Mouse (Mus musculus) hindbrain, embryonic 14.5 days (tissue): ENCODE measurements at regions not wholly inside any gene's neighbourhood (a gene's known extent, or its start where the extent isn't known, plus 50 kb on each side); places are given as distances from the start of the nearest gene placed in this dataset.
"Not testable (repeated sequence)": the region's sequence is repeated elsewhere in the genome, so short reads cannot be mapped to it uniquely, and the experiment has no call there.

Experiments
- ATAC-seq: fragments of 200-750 bp; cut with Nextera tagmentation; 2 replicates; pipeline ENCODE4 v1.8.0; 2017; ENCODE audit warnings: moderate number of reproducible peaks, mild to moderate bottlenecking, moderate TSS enrichment, moderate library complexity; ENCODE audit not compliant: low FRiP score
- DNase-seq: peaks from one replicate; pipeline ENCODE4 v3.0.0-alpha.2; 2015; ENCODE audit warnings: low spot score
- H3K27ac ChIP-seq: fragments of 300-500 bp; sonication (generic); 2 replicates; pipeline ENCODE4 v1.5.1; 2014; ENCODE audit warnings: mild to moderate bottlenecking, moderate library complexity
- H3K27me3 ChIP-seq: fragments of 300-500 bp; sonication (generic); 2 replicates; pipeline ENCODE4 v1.6.1; 2014; ENCODE audit warnings: mild to moderate bottlenecking, low read length, mixed read lengths; ENCODE audit not compliant: control insufficient read depth, insufficient read depth
- H3K36me3 ChIP-seq: fragments of 300-500 bp; sonication (generic); replicated peaks from 2 replicates; pipeline ENCODE4 v1.6.1; 2014; ENCODE audit not compliant: control insufficient read depth, insufficient read depth
- H3K4me1 ChIP-seq: fragments of 300-500 bp; sonication (generic); replicated peaks from 2 replicates; pipeline ENCODE4 v1.6.1; 2014; ENCODE audit warnings: antibody characterized with exemption, low read length, mixed read lengths; ENCODE audit not compliant: control insufficient read depth, insufficient read depth
- H3K4me2 ChIP-seq: fragments of 300-500 bp; sonication (generic); replicated peaks from 2 replicates; pipeline ENCODE4 v1.6.1; 2014; ENCODE audit warnings: mild to moderate bottlenecking, moderate library complexity
- H3K4me3 ChIP-seq: fragments of 300-500 bp; sonication (generic); replicated peaks from 2 replicates; pipeline ENCODE4 v1.5.1; 2014; ENCODE audit warnings: mild to moderate bottlenecking, low read length
- H3K9ac ChIP-seq: fragments of 300-500 bp; sonication (generic); 2 replicates; pipeline ENCODE4 v1.6.1; 2014
- H3K9me3 ChIP-seq: fragments of 300-500 bp; sonication (generic); 2 replicates; pipeline ENCODE4 v1.6.1; 2016; ENCODE audit warnings: low read length; ENCODE audit not compliant: control insufficient read depth
- WGBS: fragments of 180-500 bp; shearing (Covaris S2); extraction: QIAGEN DNeasy Blood & Tissue Kit; methylation state at CpG from one replicate; pipeline ENCODE4 v1.1.7; 2014; 5-methylcytosine and 5-hydroxymethylcytosine counted together

- H3K27me3 ChIP-seq, result no peaks in the 10 kb centered on the region
- H3K9ac ChIP-seq, result no peak overlapping the region
- no peak overlapping the region for H3K4me3 ChIP-seq
- H3K9me3 ChIP-seq, result no peaks in the 10 kb centered on the region
- no peaks in the 10 kb centered on the region for H3K36me3 ChIP-seq
- WGBS, result 40% methylated on average over 6 of the region's 6 CpGs
- DNase-seq (no peak), ATAC-seq (no peak)
- no peak overlapping the region for H3K27ac ChIP-seq
- 0 out of 2 replicates have a peak, but pooled peaks cover 5% of the 10 kb centered on the region for H3K4me1 ChIP-seq
- no peak overlapping the region for H3K4me2 ChIP-seq
These were observed 131.4 kb upstream of the Tenm4 start for GRCm38 (mm10) chr7:96039628-96040027.

- 62% methylated on average over 4 of the region's 4 CpGs for WGBS
- Histone ChIP-seq H3K9ac (no peak overlapping the region), H3K27ac (no peak overlapping the region), H3K36me3 (no peaks in the 10 kb centered on the region), H3K4me1 (0 out of 2 replicates have a peak, but pooled peaks cover 5% of the 10 kb centered on the region), H3K4me3 (no peak overlapping the region), H3K4me2 (no peak overlapping the region), H3K27me3 (no peaks in the 10 kb centered on the region), H3K9me3 (0 out of 2 replicates have a peak, but pooled peaks cover 4% of the 10 kb centered on the region)
- DNase-seq (no peak), ATAC-seq (no peak)
These were observed 129.2 kb upstream of the Tenm4 start for GRCm38 (mm10) chr7:96041806-96042205.

GRCm38 (mm10) chr7:96051631-96052030 is 119.4 kb upstream of the Tenm4 start:
- H3K4me2 ChIP-seq, result no peak overlapping the region
- H3K9me3 ChIP-seq, result peaks cover 11% of the 10 kb centered on the region
- no peak overlapping the region for H3K27ac ChIP-seq
- H3K4me3 ChIP-seq, result no peak overlapping the region
- ATAC-seq (no peak), DNase-seq (no peak)
- H3K36me3 ChIP-seq, result no peaks in the 10 kb centered on the region
- no peaks in the 10 kb centered on the region for H3K4me1 ChIP-seq
- 97% methylated on average over 1 of the region's 1 CpGs for WGBS
- no peaks in the 10 kb centered on the region for H3K27me3 ChIP-seq
- no peak overlapping the region for H3K9ac ChIP-seq

- WGBS, result 43% methylated on average over 1 of the region's 1 CpGs
- not testable (repeated sequence) for ATAC-seq, H3K4me1 ChIP-seq, H3K9me3 ChIP-seq, H3K4me2 ChIP-seq, H3K4me3 ChIP-seq, H3K27me3 ChIP-seq, H3K27ac ChIP-seq, H3K36me3 ChIP-seq, H3K9ac ChIP-seq
- DNase-seq, result peak; percentile 8
These were observed 109.4 kb upstream of the Tenm4 start for GRCm38 (mm10) chr7:96061599-96061998.

GRCm38 (mm10) chr7:96078511-96078910 is 92.5 kb upstream of the Tenm4 start:
- DNase-seq (no peak), ATAC-seq (no peak)
- H3K27me3 ChIP-seq, result no peaks in the 10 kb centered on the region
- H3K9me3 ChIP-seq, result no peaks in the 10 kb centered on the region
- no peaks in the 10 kb centered on the region for H3K36me3 ChIP-seq
- H3K4me2 ChIP-seq, result no peak overlapping the region
- WGBS, result 100% methylated on average over 1 of the region's 1 CpGs
- no peaks in the 10 kb centered on the region for H3K4me1 ChIP-seq
- no peak overlapping the region for H3K27ac ChIP-seq
- H3K4me3 ChIP-seq, result no peak overlapping the region
- H3K9ac ChIP-seq, result no peak overlapping the region

GRCm38 (mm10) chr7:96081676-96082075 is 89.4 kb upstream of the Tenm4 start:
- 68% methylated on average over 4 of the region's 4 CpGs for WGBS
- ATAC-seq, result no peak

GRCm38 (mm10) chr7:96095185-96095584 is 75.9 kb upstream of the Tenm4 start:
- H3K27me3 ChIP-seq, result no peaks in the 10 kb centered on the region
- H3K4me1 ChIP-seq, result no peaks in the 10 kb centered on the region
- no peak for DNase-seq
- no peak for ATAC-seq
- H3K9me3 ChIP-seq, result no peaks in the 10 kb centered on the region
- 67% methylated on average over 4 of the region's 4 CpGs for WGBS
- no peak overlapping the region for H3K4me3 ChIP-seq
- H3K4me2 ChIP-seq, result no peak overlapping the region
- no peak overlapping the region for H3K27ac ChIP-seq
- H3K36me3 ChIP-seq, result no peaks in the 10 kb centered on the region
- H3K9ac ChIP-seq, result no peak overlapping the region

More at GRCm38 (mm10) chr7:96081676-96082075, 89.4 kb upstream of the Tenm4 start:
- no peak overlapping the region for H3K4me2 ChIP-seq
- H3K9ac ChIP-seq, result no peak overlapping the region
- H3K4me1 ChIP-seq, result no peaks in the 10 kb centered on the region
- H3K27me3 ChIP-seq, result no peaks in the 10 kb centered on the region
- DNase-seq, result no peak
- no peak overlapping the region for H3K27ac ChIP-seq
- no peaks in the 10 kb centered on the region for H3K36me3 ChIP-seq
- H3K9me3 ChIP-seq, result no peaks in the 10 kb centered on the region
- no peak overlapping the region for H3K4me3 ChIP-seq

GRCm38 (mm10) chr7:96095752-96096151 is 75.3 kb upstream of the Tenm4 start:
- Histone ChIP-seq H3K4me3 (no peak overlapping the region), H3K9ac (no peak overlapping the region), H3K4me2 (no peak overlapping the region), H3K36me3 (no peaks in the 10 kb centered on the region), H3K27ac (no peak overlapping the region), H3K9me3 (no peaks in the 10 kb centered on the region), H3K4me1 (no peaks in the 10 kb centered on the region), H3K27me3 (no peaks in the 10 kb centered on the region)
- DNase-seq (no peak), ATAC-seq (no peak)
- WGBS, result 76% methylated on average over 3 of the region's 3 CpGs

GRCm38 (mm10) chr7:96098686-96099376 is 72.2 kb upstream of the Tenm4 start:
- H3K4me1 ChIP-seq, result no peaks in the 10 kb centered on the region
- H3K4me2 ChIP-seq, result no peak overlapping the region
- H3K9ac ChIP-seq, result no peak overlapping the region
- WGBS, result 90% methylated on average over 5 of the region's 5 CpGs
- no peak overlapping the region for H3K27ac ChIP-seq
- H3K9me3 ChIP-seq, result no peaks in the 10 kb centered on the region
- no peak overlapping the region for H3K4me3 ChIP-seq
- DNase-seq (no peak), ATAC-seq (no peak)
- H3K36me3 ChIP-seq, result no peaks in the 10 kb centered on the region
- no peaks in the 10 kb centered on the region for H3K27me3 ChIP-seq

GRCm38 (mm10) chr7:96102727-96103126 is 68.3 kb upstream of the Tenm4 start:
- Histone ChIP-seq H3K36me3 (no peaks in the 10 kb centered on the region), H3K27ac (no peak overlapping the region), H3K9ac (no peak overlapping the region), H3K4me1 (no peaks in the 10 kb centered on the region), H3K4me2 (no peak overlapping the region), H3K27me3 (no peaks in the 10 kb centered on the region), H3K9me3 (no peaks in the 10 kb centered on the region), H3K4me3 (no peak overlapping the region)
- 83% methylated on average over 6 of the region's 6 CpGs for WGBS
- DNase-seq (no peak), ATAC-seq (no peak)
